Mouse (Mus musculus) heart, embryonic 14.5 days (tissue): ENCODE measurements around the gene Arhgap6. TPM values are rescaled to one million over a fixed set of nuclear protein-coding genes. Genes with fewer than 3 reads are reported as not detected.
"Not testable (repeated sequence)": the region's sequence is repeated elsewhere in the genome, so short reads cannot be mapped to it uniquely, and the experiment has no call there.

Source experiments
- ATAC-seq: fragments of 200-750 bp; cut with Nextera tagmentation; 2 replicates; pipeline ENCODE4 v1.8.0; 2017; ENCODE audit warnings: low read depth, moderate TSS enrichment; ENCODE audit not compliant: insufficient number of reproducible peaks, insufficient read depth, low FRiP score
- H3K27ac ChIP-seq, 2 experiments: fragments of 200-500 bp in 1 of 2; fragments of 300-500 bp in 1 of 2; sonication (generic) in 1 of 2; replicated peaks in 1 of 2; 2 replicates each; pipeline ENCODE4 v1.5.1; 2012 to 2014; ENCODE audit warnings: low read depth in 2 of 2, low read length in 2 of 2, control low read depth in 1 of 2, mild to moderate bottlenecking in 1 of 2, mixed read lengths in 1 of 2; ENCODE audit not compliant: control insufficient read depth in 1 of 2, insufficient read depth in 1 of 2
- H3K27me3 ChIP-seq: fragments of 300-500 bp; sonication (generic); 2 replicates; pipeline ENCODE4 v1.6.1; 2014; ENCODE audit warnings: mild to moderate bottlenecking, low read length, control low read depth; ENCODE audit not compliant: control insufficient read depth, insufficient read depth
- H3K36me3 ChIP-seq: fragments of 300-500 bp; sonication (generic); 2 replicates; pipeline ENCODE4 v1.6.1; 2014; ENCODE audit warnings: mild to moderate bottlenecking, control low read depth, low read length, mixed read lengths; ENCODE audit not compliant: control insufficient read depth, insufficient read depth
- H3K4me1 ChIP-seq, 2 experiments: fragments of 200-500 bp in 1 of 2; fragments of 300-500 bp in 1 of 2; sonication (generic) in 1 of 2; 2 replicates each; pipeline ENCODE4 v1.6.1; 2012 to 2014; ENCODE audit warnings: low read length in 2 of 2, control low read depth in 1 of 2, mixed read lengths in 1 of 2; ENCODE audit not compliant: control insufficient read depth in 2 of 2, insufficient read depth in 2 of 2
- H3K4me2 ChIP-seq: fragments of 300-500 bp; sonication (generic); 2 replicates; pipeline ENCODE4 v1.6.1; 2014; ENCODE audit warnings: mild to moderate bottlenecking, low read length
- H3K4me3 ChIP-seq, 2 experiments: fragments of 200-500 bp in 1 of 2; fragments of 300-500 bp in 1 of 2; sonication (generic) in 1 of 2; 2 replicates each; pipeline ENCODE4 v1.5.1; 2012 to 2014; ENCODE audit warnings: low read length in 2 of 2, mild to moderate bottlenecking in 2 of 2, control low read depth in 1 of 2, low read depth in 1 of 2, moderate library complexity in 1 of 2; ENCODE audit not compliant: control insufficient read depth in 1 of 2, insufficient read depth in 1 of 2
- H3K9ac ChIP-seq: fragments of 300-500 bp; sonication (generic); 2 replicates; pipeline ENCODE4 v1.6.1; 2014; ENCODE audit warnings: mild to moderate bottlenecking, low read length
- H3K9me3 ChIP-seq: fragments of 300-500 bp; sonication (generic); 2 replicates; pipeline ENCODE4 v1.6.1; 2016; ENCODE audit warnings: low read length, control low read depth; ENCODE audit not compliant: control insufficient read depth
- WGBS: fragments of 180-500 bp; shearing (Covaris S2); extraction: QIAGEN DNeasy Blood & Tissue Kit; methylation state at CpG from one replicate; pipeline ENCODE4 v1.1.7; 2014; 5-methylcytosine and 5-hydroxymethylcytosine counted together
- polyA plus RNA-seq: library from polyadenylated mRNA; unstranded; fragments of >200 nt; fragmentation: Nextera tagmentation; extraction: Ambion mirVana; gene quantifications from 2 replicates; pipeline ENCODE4 v1.2.1, GENCODE M21; 2014

The Arhgap6 gene
- polyA plus RNA-seq, 1 experiment from 2014 or later = 7.2 TPM

DNA sequence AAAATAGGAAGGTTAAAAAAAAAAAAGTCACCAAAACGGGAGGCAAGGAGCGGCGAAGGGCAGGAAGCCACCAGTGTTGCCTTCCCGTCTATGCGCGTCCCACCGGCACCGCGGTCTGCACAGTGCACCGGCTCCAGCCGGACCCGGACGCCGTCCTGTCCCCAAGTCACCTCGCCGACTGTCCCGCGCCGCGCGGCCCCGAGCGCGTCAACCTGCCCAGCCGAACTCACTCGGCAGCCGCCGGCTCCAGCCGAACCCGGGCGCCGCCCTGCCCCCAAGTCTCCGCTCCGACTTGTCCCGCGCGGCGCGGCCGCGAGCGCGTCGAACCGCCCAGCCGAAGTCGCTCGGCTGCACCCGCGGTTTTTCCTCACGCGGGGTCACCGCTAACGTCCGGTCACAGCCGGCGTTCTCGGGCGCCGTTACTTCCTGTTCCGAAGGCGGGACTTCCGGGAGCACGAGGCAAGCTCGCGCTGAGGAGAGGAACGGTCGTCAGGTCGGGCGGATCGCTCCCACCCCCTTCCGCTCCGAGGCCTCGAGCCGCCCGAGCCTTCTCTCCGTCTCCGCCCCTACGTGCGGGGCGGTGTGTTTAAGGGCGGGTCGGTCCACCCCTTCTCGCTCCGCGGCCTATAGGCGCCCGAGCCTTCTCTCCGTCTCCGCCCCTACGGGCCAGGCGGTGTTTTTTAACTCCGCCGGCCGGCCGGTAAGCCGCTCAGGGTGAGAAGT, 525.2 kb downstream of the Arhgap6 start, which contains the start of gene Hccs:
Gene Hccs (minus strand): TSS at position 428 of the 723 bp plus-strand sequence.
- peak; percentile 99 for ATAC-seq
- peaks cover 15% of the 10 kb centered on the region for H3K36me3 ChIP-seq
- peak within 1 kb of the TSS; percentile 58 to 76 for H3K4me3 ChIP-seq
- H3K27me3 ChIP-seq = no peaks in the 10 kb centered on the region
- peak within 1 kb of the TSS; percentile 84 for H3K9ac ChIP-seq
- peaks cover 0 to 4% of the 10 kb centered on the region in 2 experiments; a peak in 1 of 4 replicates for H3K4me1 ChIP-seq
- WGBS = 19% methylated on average over 76 of the region's 97 CpGs
- peak within 1 kb of the TSS; percentile 58 for H3K4me2 ChIP-seq
- no peaks in the 10 kb centered on the region for H3K9me3 ChIP-seq
- peak within 1 kb of the TSS; percentile 71 to 88 for H3K27ac ChIP-seq

DNA sequence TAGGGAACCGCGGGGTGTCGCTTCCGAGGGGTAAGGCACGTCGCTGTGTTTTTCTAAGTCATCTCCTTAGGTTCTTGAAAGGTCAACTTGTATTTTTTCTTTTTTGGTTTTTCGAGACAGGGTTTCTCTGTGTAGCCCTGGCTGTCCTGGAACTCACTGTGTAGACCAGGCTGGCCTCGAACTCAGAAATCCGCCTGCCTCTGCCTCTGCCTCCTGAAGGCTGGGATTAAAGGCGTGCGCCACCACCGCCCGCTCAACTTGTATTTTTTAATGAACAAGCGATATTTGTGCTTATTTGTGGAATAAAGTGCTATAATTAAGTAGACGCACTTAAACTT, 525.7 kb downstream of the Arhgap6 start:
- Histone ChIP-seq H3K4me3 (peak overlapping the region; percentile 42 to 58), H3K36me3 (peaks cover 12% of the 10 kb centered on the region), H3K27ac (peak overlapping the region; percentile 16 to 88; a peak in 1 of 4 replicates), H3K4me2 (peak overlapping the region; percentile 50)
- not testable (repeated sequence) for H3K4me1 ChIP-seq, H3K9me3 ChIP-seq, H3K9ac ChIP-seq, H3K27me3 ChIP-seq
- peak; percentile 3; the same call in 1 of the 2 replicates for ATAC-seq
- WGBS = 34% methylated on average over 15 of the region's 15 CpGs

DNA sequence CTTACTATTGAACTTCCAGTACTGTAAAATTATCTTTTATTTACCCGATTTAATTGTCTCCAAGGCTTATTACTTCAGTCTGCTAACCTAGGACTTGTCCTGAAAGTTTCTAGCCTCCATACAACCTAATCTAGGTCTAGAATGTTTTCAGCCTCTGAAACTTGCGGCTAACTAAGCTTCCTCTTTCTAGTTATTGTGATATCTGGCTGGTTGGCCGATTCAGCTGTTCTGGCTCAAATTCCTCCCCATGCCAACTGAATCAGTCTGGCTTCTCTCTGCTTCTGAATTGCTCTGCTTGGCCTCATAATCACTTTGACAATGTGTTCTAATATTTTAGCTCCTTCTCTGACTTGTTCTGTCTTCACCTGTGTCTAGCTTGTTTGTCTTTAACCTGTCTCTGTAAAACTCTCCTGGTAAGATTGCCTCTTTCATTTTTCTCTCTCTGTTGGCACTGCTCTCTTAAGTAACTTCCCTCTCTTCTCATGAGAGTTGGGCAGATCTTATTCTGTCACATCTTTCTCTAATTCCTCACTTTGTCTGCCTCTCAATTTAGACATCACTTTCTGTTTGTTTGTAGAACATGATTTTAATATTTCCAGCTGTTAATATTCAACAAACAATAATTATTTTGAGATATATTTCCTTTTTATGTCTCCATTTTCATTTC, 531.2 kb downstream of the Arhgap6 start:
- no peak for ATAC-seq
- 68% methylated on average over 3 of the region's 3 CpGs for WGBS
- H3K4me1 ChIP-seq = no peaks in the 10 kb centered on the region

DNA sequence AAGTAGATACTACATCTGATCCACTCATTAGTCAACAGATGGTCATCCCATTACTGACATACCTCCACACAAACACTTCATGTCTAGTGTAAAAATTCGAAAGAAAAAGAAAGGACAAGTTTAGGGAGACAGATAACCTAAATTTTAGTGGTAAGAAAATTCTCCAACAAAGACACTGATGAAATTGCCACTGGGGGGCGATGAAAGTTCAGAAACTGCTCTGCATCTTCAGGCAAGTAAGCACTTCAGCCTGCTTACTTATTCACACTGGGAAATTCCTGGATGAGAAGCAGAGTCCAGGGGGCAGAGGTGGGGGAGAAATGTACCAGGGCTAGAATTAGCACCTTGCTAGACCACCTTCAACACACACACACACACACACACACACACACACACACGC, 537.4 kb downstream of the Arhgap6 start:
- Histone ChIP-seq H3K9me3 (no peaks in the 10 kb centered on the region), H3K27me3 (no peaks in the 10 kb centered on the region), H3K36me3 (no peaks in the 10 kb centered on the region), H3K4me3 (no peak overlapping the region), H3K4me2 (no peak overlapping the region), H3K9ac (no peak overlapping the region), H3K4me1 (no peaks in the 10 kb centered on the region), H3K27ac (no peak overlapping the region)
- ATAC-seq = no peak
- 35% methylated on average over 3 of the region's 3 CpGs for WGBS

More for the DNA sequence above, 531.2 kb downstream of the Arhgap6 start:
- Histone ChIP-seq H3K4me3 (no peak overlapping the region), H3K27ac (no peak overlapping the region), H3K36me3 (no peaks in the 10 kb centered on the region), H3K9ac (no peak overlapping the region), H3K27me3 (no peaks in the 10 kb centered on the region), H3K4me2 (no peak overlapping the region), H3K9me3 (no peaks in the 10 kb centered on the region)

DNA sequence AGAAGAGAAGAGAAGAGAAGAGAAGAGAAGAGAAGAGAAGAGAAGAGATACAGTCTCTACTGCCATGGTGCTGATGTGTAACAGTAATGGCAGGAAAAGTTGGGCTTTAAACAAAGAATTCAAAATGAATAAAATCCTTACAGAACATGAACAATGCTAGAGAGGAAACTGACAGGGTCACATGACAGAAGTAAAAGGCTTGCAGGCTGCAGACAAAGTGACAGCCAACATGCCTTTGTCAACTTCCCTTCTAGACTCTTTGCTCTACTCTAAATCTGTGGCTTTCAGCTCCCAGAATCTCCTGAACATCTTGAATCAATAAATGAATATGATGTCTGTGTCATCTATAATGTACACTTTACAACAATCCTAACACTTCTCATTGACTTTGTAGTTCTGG, 542.7 kb downstream of the Arhgap6 start:
- no peak overlapping the region for H3K9ac ChIP-seq
- no peak overlapping the region for H3K4me2 ChIP-seq
- no peaks in the 10 kb centered on the region for H3K36me3 ChIP-seq
- no peak for ATAC-seq
- H3K9me3 ChIP-seq = no peaks in the 10 kb centered on the region
- no peak overlapping the region for H3K4me3 ChIP-seq
- H3K27me3 ChIP-seq = no peaks in the 10 kb centered on the region
- no peaks in the 10 kb centered on the region for H3K4me1 ChIP-seq
- H3K27ac ChIP-seq = no peak overlapping the region

DNA sequence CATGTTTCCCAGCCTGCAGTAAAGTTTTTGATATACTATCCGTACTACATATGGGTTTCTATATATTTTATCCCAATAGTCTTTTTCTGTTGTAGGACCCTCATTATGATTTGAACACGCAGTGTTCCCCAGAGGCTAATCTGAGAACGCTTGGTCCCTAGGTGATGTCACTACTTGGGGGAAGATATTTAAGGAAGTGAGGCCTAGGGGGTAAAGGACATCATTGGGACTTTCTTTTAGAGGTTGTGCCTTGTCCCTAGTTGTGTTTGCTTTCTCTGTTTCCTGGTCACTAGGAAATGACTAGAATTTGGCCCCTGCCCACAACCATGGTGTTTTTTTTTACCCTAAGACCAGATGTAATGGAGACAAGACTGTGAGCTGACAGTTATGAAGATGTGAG, 543.3 kb downstream of the Arhgap6 start:
- H3K36me3 ChIP-seq = no peaks in the 10 kb centered on the region
- H3K9ac ChIP-seq = no peak overlapping the region
- H3K4me1 ChIP-seq = no peaks in the 10 kb centered on the region
- H3K27ac ChIP-seq = no peak overlapping the region
- no peak overlapping the region for H3K4me3 ChIP-seq
- ATAC-seq = no peak
- H3K4me2 ChIP-seq = no peak overlapping the region
- H3K9me3 ChIP-seq = no peaks in the 10 kb centered on the region
- 59% methylated on average over 3 of the region's 3 CpGs for WGBS
- no peaks in the 10 kb centered on the region for H3K27me3 ChIP-seq
